14 mouse cellular contexts compared by ENCODE assay signal in the genomic region with DNA sequence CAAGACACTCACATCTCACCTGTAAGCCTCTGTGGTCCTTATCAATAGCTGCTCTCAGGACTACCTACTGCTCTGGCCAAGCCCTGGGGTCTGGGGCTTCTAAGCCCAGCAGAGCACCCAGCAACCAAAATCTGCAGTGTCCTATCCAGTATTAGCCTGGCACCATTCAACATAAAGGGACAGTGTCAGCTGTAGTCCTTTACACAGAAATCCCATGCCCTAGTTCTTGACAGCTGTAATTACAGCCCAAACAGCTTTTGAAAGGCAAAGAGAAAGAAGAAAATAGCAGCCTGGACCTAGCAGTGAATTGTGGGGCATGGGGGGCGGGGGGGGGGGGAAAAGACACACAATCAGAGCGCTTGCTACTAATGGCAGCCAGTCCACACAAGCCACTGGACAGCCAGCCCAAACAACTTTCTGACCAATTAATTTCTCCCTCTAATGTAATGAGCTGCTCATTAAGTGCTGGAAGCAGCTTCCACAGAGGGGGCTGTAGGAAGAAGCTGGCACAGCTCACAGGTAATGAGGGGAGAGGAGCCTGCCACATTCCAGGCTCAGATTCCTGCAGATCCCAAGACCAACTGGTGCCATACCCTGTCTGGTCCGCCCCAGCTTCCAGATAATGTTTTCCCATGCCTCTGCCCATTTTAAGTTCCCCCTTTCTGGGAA.
DNase-seq lines count a peak whose midpoint lies in the region; ATAC-seq lines count a peak whose summit lies in the region.
"Had no signal": no experiment of that assay in that cellular context is flagged by ENCODE, and none has a peak within 500 bp of the region (broad histone marks: within the 10 kb centered on the region; RNA-seq: fewer than 3 reads in every experiment).

No protein-coding gene starts in this region.

- H3K4me1 ChIP-seq in neural tube, embryonic 12.5 days = peaks cover 10% of the 10 kb centered on the region
- H3K4me1 ChIP-seq in forebrain, embryonic 14.5 days (ENCODE audit: control insufficient read depth, insufficient read depth, low read length) = peaks cover 18% of the 10 kb centered on the region
- H3K4me1 ChIP-seq in midbrain, embryonic 13.5 days (replicated peaks) = peaks cover 8% of the 10 kb centered on the region

- no peaks in the 10 kb centered on the region for H3K9me3 ChIP-seq in neural tube, embryonic 12.5 days
- H3K9me3 ChIP-seq in forebrain, embryonic 14.5 days (replicated peaks; ENCODE audit: control insufficient read depth, low read length) = no peaks in the 10 kb centered on the region
- H3K9me3 ChIP-seq in midbrain, embryonic 13.5 days = no peaks in the 10 kb centered on the region
- H3K9me3 ChIP-seq: kidney, embryonic 15.5 days had no signal

- H3K27me3 ChIP-seq in neural tube, embryonic 12.5 days (replicated peaks) = no peaks in the 10 kb centered on the region
- H3K27me3 ChIP-seq in forebrain, embryonic 14.5 days (replicated peaks; ENCODE audit: control insufficient read depth, insufficient read depth, low read length) = no peaks in the 10 kb centered on the region; the same call in 1 of the 2 replicates
- no peaks in the 10 kb centered on the region for H3K27me3 ChIP-seq in midbrain, embryonic 13.5 days
- H3K27me3 ChIP-seq: kidney, embryonic 15.5 days had no signal

- 56% methylated on average over 2 of the region's 3 CpGs for WGBS in neural tube, embryonic 12.5 days
- 3% methylated on average over 2 of the region's 3 CpGs for WGBS in forebrain, embryonic 14.5 days
- 56% methylated on average over 3 of the region's 3 CpGs for WGBS in midbrain, embryonic 13.5 days

- peak; percentile 46; the same call in 1 of the 2 replicates for ATAC-seq in neural tube, embryonic 12.5 days (ENCODE audit: low FRiP score, low read depth)
- ATAC-seq in forebrain, embryonic 14.5 days = peak; percentile 90
- ATAC-seq in midbrain, embryonic 13.5 days = peak; percentile 81
- ATAC-seq: inflammation-experienced regulatory T-cells, adult 6 months had no signal

- H3K4me3 ChIP-seq in neural tube, embryonic 12.5 days = no peak overlapping the region
- no peak overlapping the region for H3K4me3 ChIP-seq in forebrain, embryonic 14.5 days (ENCODE audit: low read depth, low read length)
- no peak overlapping the region for H3K4me3 ChIP-seq in midbrain, embryonic 13.5 days (replicated peaks)
- H3K4me3 ChIP-seq: kidney, embryonic 15.5 days had no signal

- DNase-seq in neural tube, embryonic 10.5 days (ENCODE audit: extremely low spot score, low spot score) = no peak
- peak; percentile 87 for DNase-seq in forebrain, embryonic 14.5 days (ENCODE audit: low spot score)
- DNase-seq in retina, postnatal 1 day = peak; percentile 91
- no peak for DNase-seq in embryo, embryonic 9.5 days (ENCODE audit: extremely low spot score)
- no peak for DNase-seq in heart, adult 18-20 months
- DNase-seq in c-Kit-positive CD71-positive TER-119-positive erythroid progenitor cells, embryonic 14.5 days (ENCODE audit: low spot score) = no peak
- DNase-seq: adrenal gland, postnatal 10 days; cerebellum, postnatal 14 days; gastrocnemius, postnatal 10 days; lung, postnatal 14 days had no signal

- H3K27ac ChIP-seq in neural tube, embryonic 12.5 days = no peak overlapping the region
- peak overlapping the region; percentile 62; the same call in 1 of the 2 replicates for H3K27ac ChIP-seq in forebrain, embryonic 14.5 days (ENCODE audit: low read depth, low read length)
- no peak overlapping the region; the same call in 1 of the 2 replicates for H3K27ac ChIP-seq in midbrain, embryonic 13.5 days

- H3K4me2 ChIP-seq in neural tube, embryonic 12.5 days (replicated peaks) = no peak overlapping the region
- H3K4me2 ChIP-seq in forebrain, embryonic 14.5 days (ENCODE audit: low read length) = no peak overlapping the region
- no peak overlapping the region for H3K4me2 ChIP-seq in midbrain, embryonic 13.5 days (replicated peaks)
- H3K4me2 ChIP-seq: kidney, embryonic 15.5 days had no signal

- H3K36me3 ChIP-seq in neural tube, embryonic 12.5 days = no peaks in the 10 kb centered on the region
- H3K36me3 ChIP-seq in forebrain, embryonic 14.5 days (ENCODE audit: control insufficient read depth, insufficient read depth, low read length) = no peaks in the 10 kb centered on the region
- H3K36me3 ChIP-seq in midbrain, embryonic 13.5 days = no peaks in the 10 kb centered on the region
- H3K36me3 ChIP-seq: kidney, embryonic 15.5 days had no signal

- H3K9ac ChIP-seq in neural tube, embryonic 12.5 days = no peak overlapping the region
- H3K9ac ChIP-seq in forebrain, embryonic 14.5 days (ENCODE audit: low read length) = no peak overlapping the region
- H3K9ac ChIP-seq in midbrain, embryonic 13.5 days (replicated peaks) = no peak overlapping the region
- H3K9ac ChIP-seq: kidney, embryonic 15.5 days had no signal

Comparison
In these comparisons a context has a peak if more than half of its experiments do, and no peak if none do; other contexts are left out.
1. DNase-seq: peak in forebrain, embryonic 14.5 days (single experiment) and retina, postnatal 1 day (single experiment); none in neural tube, embryonic 10.5 days (single experiment), embryo, embryonic 9.5 days (single experiment), heart, adult 18-20 months (0 of 2) and c-Kit-positive CD71-positive TER-119-positive erythroid progenitor cells, embryonic 14.5 days (single experiment).
2. Peak in every context shown above with its lines, with median percentiles within 50 percentile points of each other: ATAC-seq.